Mouse (Mus musculus): ENCODE measurements around the gene Slit2. TPM values are rescaled to one million over a fixed set of nuclear protein-coding genes. Genes with fewer than 3 reads are reported as not detected.
"Not testable (repeated sequence)": the region's sequence is repeated elsewhere in the genome, so short reads cannot be mapped to it uniquely, and the experiment has no call there.

Gene Slit2
- total and polyA plus RNA-seq, 3 experiments = 1.8 to 4.5 (median 3.3) TPM

DNA sequence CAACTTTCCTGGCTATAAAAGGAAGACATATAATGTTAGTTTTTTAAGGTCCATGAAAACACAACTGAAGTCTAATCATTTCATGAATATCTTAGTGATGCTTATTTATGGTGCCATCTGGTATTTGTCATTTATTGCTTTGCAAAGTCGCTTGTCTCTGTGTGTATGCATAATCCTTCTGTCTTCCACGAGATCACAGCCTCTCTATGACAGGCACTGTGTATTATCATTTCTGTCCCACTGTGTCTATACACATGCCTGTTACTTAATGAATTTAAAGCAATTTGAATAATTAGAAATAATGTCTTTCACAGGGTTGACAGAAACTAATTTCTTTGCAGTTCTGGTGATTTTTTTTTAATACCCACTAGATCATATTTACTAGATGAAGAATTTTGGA, 242.6 kb downstream of the Slit2 start:
- Histone ChIP-seq H3K27me3 (ENCODE audit: control insufficient read depth, insufficient read depth, low read length) (no peaks in the 10 kb centered on the region), H3K4me1 (ENCODE audit: control insufficient read depth, insufficient read depth, low read length) (no peaks in the 10 kb centered on the region), H3K4me3 (no peak overlapping the region), H3K79me2 (replicated peaks; ENCODE audit: control insufficient read depth, insufficient read depth, low read length) (no peaks in the 10 kb centered on the region), H3K27ac (no peak overlapping the region), H3K36me3 (ENCODE audit: control insufficient read depth, insufficient read depth, low read length) (no peaks in the 10 kb centered on the region), H3K9ac (ENCODE audit: low read depth, low read length) (no peak overlapping the region)
- TF ChIP-seq POLR2A (IDR thresholded peaks at IDR 0.05; ENCODE audit: insufficient read depth, low read depth, low read length) (no peak), CTCF (IDR thresholded peaks at IDR 0.05) (no peak), EP300 (IDR thresholded peaks at IDR 0.05; ENCODE audit: insufficient read depth, low read depth, low read length) (no peak)
- intact Hi-C loops (cut with DNase I) = no loop called here
- 58% methylated on average over 2 of the region's 2 CpGs for WGBS
- DNase-seq = no peak

DNA sequence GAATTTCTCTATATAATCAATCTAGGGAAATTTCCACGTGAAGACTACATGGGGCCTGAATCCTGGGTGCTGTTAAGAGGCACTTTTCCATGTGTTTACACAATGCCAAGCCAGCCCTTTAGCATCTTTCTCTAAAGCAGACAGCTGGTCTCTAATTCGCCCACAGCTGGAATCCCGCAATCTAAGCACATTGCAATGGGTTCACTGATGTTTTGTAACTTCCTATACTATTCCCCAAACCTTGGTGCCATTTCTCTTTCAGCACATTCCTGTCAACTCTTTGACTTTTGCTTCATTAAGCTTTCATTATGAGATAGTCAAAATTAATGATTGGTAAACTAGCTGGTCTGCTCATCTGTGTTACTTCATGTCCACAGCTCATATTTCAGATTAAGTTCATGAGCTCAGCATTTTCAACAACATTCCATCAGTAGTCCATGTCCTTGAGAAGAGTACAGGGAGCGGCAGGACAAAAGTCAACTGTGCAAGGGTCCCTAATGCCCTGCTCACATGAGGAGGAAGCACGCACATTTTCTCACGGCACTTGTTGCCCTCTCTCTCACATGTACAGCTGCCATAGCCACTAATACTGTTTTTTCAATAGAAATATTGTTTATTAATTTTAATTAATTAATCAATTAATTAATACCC, 247.6 kb downstream of the Slit2 start:
- no peak overlapping the region for H3K9ac ChIP-seq (ENCODE audit: low read depth, low read length)
- no peak overlapping the region for H3K27ac ChIP-seq
- no peak for DNase-seq
- TF ChIP-seq EP300 (IDR thresholded peaks at IDR 0.05; ENCODE audit: insufficient read depth, low read depth, low read length) (no peak), CTCF (IDR thresholded peaks at IDR 0.05) (no peak)
- no peaks in the 10 kb centered on the region; the same call in 1 of the 2 replicates for H3K4me1 ChIP-seq (ENCODE audit: control insufficient read depth, insufficient read depth, low read length)
- no peak overlapping the region for H3K4me3 ChIP-seq
- no peaks in the 10 kb centered on the region for H3K27me3 ChIP-seq (ENCODE audit: control insufficient read depth, insufficient read depth, low read length)
- H3K36me3 ChIP-seq (ENCODE audit: control insufficient read depth, insufficient read depth, low read length) = no peaks in the 10 kb centered on the region
- WGBS = 79% methylated on average over 6 of the region's 6 CpGs
- intact Hi-C loops (cut with DNase I) = no loop called here
- no peaks in the 10 kb centered on the region for H3K79me2 ChIP-seq (replicated peaks; ENCODE audit: control insufficient read depth, insufficient read depth, low read length)

DNA sequence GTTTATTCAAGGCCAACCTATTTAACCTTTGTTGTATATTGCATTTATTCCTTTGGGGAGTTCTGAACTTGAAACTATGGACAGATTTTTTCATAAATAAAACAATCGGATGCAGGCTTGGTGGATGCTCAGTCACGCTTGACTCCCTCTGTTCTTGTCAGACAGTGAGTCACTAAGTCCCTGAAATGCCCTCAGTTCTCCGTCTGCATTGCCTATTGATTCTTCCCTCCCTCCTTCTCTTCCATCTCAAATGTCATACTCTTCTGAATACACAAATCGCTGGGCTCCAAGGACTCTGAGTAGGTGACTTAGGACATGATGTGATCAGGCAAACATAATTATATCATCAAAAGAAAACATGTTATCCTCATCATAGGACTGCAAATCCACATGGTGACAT, 251.8 kb downstream of the Slit2 start:
- H3K27ac ChIP-seq = no peak overlapping the region
- no peak for DNase-seq
- no peak for TF ChIP-seq EP300 (IDR thresholded peaks at IDR 0.05; ENCODE audit: insufficient read depth, low read depth, low read length)
- no peak for TF ChIP-seq CTCF (IDR thresholded peaks at IDR 0.05)
- TF ChIP-seq POLR2A (IDR thresholded peaks at IDR 0.05; ENCODE audit: insufficient read depth, low read depth, low read length) = no peak
- no peaks in the 10 kb centered on the region; the same call in 1 of the 2 replicates for H3K4me1 ChIP-seq (ENCODE audit: control insufficient read depth, insufficient read depth, low read length)
- no peaks in the 10 kb centered on the region for H3K36me3 ChIP-seq (ENCODE audit: control insufficient read depth, insufficient read depth, low read length)
- intact Hi-C loops (cut with DNase I) = loop anchor here (5.0 kb wide), 1 partner anchor 107 kb away; no protein-coding TSS in a partner anchor
- no peak overlapping the region for H3K4me3 ChIP-seq
- H3K9ac ChIP-seq (ENCODE audit: low read depth, low read length) = no peak overlapping the region
- no peaks in the 10 kb centered on the region for H3K79me2 ChIP-seq (replicated peaks; ENCODE audit: control insufficient read depth, insufficient read depth, low read length)
- H3K27me3 ChIP-seq (ENCODE audit: control insufficient read depth, insufficient read depth, low read length) = no peaks in the 10 kb centered on the region
- 37% methylated on average over 4 of the region's 4 CpGs for WGBS

DNA sequence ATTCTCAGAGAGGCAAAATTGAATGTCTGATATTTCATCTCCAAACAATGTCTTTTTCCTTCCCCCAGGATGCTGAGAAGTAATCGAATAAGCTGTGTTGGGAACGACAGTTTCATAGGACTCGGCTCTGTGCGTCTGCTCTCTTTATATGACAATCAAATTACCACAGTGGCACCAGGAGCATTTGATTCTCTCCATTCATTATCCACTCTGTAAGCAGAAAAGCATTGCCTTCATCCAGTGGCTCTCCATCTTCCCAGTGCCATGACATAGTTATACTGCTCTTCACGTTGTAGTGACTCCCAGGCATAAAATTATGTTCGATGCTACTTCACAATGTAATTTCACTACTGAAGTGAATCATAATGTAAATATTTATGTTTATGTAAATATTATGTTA, 252.3 kb downstream of the Slit2 start:
- intact Hi-C loops (cut with DNase I) = loop anchor here (5.0 kb wide), 1 partner anchor 108 kb away; no protein-coding TSS in a partner anchor

DNA sequence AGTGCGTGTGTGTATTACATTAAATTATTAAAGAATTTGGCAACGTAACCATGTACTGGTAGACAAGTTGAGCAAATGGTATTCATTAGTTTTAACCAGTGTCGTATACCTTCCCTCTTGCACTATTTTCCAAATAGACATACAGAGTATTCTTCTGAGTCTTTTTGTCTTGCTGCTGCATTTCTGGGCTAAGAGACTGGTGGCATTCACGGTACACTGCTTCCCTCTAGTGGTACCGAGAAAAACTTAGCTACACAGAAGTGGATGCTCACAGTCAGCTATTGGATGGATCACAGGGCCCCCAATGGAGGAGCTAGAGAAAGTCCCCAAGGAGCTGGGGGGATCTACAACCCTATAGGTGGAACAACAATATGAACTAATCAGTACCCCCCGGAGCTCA, 257.8 kb downstream of the Slit2 start:
- H3K27ac ChIP-seq; H3K4me3 ChIP-seq; H3K4me1 ChIP-seq (ENCODE audit: control insufficient read depth, insufficient read depth, low read length); H3K79me2 ChIP-seq (replicated peaks; ENCODE audit: control insufficient read depth, insufficient read depth, low read length); H3K27me3 ChIP-seq (ENCODE audit: control insufficient read depth, insufficient read depth, low read length); H3K9ac ChIP-seq (ENCODE audit: low read depth, low read length); H3K36me3 ChIP-seq (ENCODE audit: control insufficient read depth, insufficient read depth, low read length); DNase-seq: not testable (repeated sequence)
- TF ChIP-seq CTCF (IDR thresholded peaks at IDR 0.05) = peak; percentile 73
- WGBS = 34% methylated on average over 6 of the region's 6 CpGs
- intact Hi-C loops (cut with DNase I) = loop anchor here (1.0 to 10.0 kb wide), 3 partner anchors 101 to 1226 kb away; no protein-coding TSS in a partner anchor

More for the DNA sequence above, 252.3 kb downstream of the Slit2 start:
- no peak overlapping the region for H3K27ac ChIP-seq
- H3K4me3 ChIP-seq = no peak overlapping the region
- H3K27me3 ChIP-seq (ENCODE audit: control insufficient read depth, insufficient read depth, low read length) = no peaks in the 10 kb centered on the region
- H3K79me2 ChIP-seq (replicated peaks; ENCODE audit: control insufficient read depth, insufficient read depth, low read length) = no peaks in the 10 kb centered on the region
- H3K4me1 ChIP-seq (ENCODE audit: control insufficient read depth, insufficient read depth, low read length) = no peaks in the 10 kb centered on the region; the same call in 1 of the 2 replicates
- DNase-seq = no peak
- H3K9ac ChIP-seq (ENCODE audit: low read depth, low read length) = no peak overlapping the region
- TF ChIP-seq POLR2A (IDR thresholded peaks at IDR 0.05; ENCODE audit: insufficient read depth, low read depth, low read length) (no peak), EP300 (IDR thresholded peaks at IDR 0.05; ENCODE audit: insufficient read depth, low read depth, low read length) (no peak), CTCF (IDR thresholded peaks at IDR 0.05) (no peak)
- H3K36me3 ChIP-seq (ENCODE audit: control insufficient read depth, insufficient read depth, low read length) = no peaks in the 10 kb centered on the region
- 90% methylated on average over 6 of the region's 6 CpGs for WGBS

DNA sequence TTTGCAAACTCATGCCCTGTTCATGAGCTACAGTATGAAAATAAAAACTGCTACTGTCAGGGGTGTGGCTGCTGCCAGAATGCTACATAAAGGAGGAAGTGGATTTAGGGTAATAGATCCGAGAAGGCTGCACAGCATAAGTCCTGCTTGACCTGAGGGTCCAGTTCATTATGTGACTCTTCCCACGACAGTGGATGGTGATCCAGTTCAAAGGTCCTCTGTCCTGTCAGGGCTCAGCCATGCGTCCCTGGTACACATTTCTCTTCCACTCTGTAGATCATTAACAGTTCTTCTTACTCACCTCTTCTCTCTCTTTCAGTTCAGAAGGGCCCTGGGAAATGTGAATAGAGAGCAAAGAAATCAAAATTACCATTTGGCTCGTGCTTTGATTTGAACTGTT, 265.4 kb downstream of the Slit2 start:
- intact Hi-C loops (cut with DNase I) = loop anchor here (10.0 kb wide), 1 partner anchor 1234 kb away; no protein-coding TSS in a partner anchor
- TF ChIP-seq CTCF (IDR thresholded peaks at IDR 0.05) (no peak), POLR2A (IDR thresholded peaks at IDR 0.05; ENCODE audit: insufficient read depth, low read depth, low read length) (no peak), EP300 (IDR thresholded peaks at IDR 0.05; ENCODE audit: insufficient read depth, low read depth, low read length) (no peak)

More for the DNA sequence above, 265.4 kb downstream of the Slit2 start:
- Histone ChIP-seq H3K79me2 (replicated peaks; ENCODE audit: control insufficient read depth, insufficient read depth, low read length) (no peaks in the 10 kb centered on the region), H3K27ac (no peak overlapping the region), H3K36me3 (ENCODE audit: control insufficient read depth, insufficient read depth, low read length) (no peaks in the 10 kb centered on the region), H3K9ac (ENCODE audit: low read depth, low read length) (no peak overlapping the region), H3K4me3 (no peak overlapping the region), H3K4me1 (ENCODE audit: control insufficient read depth, insufficient read depth, low read length) (no peaks in the 10 kb centered on the region), H3K27me3 (ENCODE audit: control insufficient read depth, insufficient read depth, low read length) (no peaks in the 10 kb centered on the region)
- no peak for DNase-seq
- 73% methylated on average over 4 of the region's 4 CpGs for WGBS

All from heart, adult 2 months (tissue).